Mouse (Mus musculus) testis, adult 2 months (tissue): ENCODE measurements around the gene Ifi27l2a.

Experiments used
- CTCF ChIP-seq: fragments of 200-500 bp; IDR thresholded peaks from 2 replicates; pipeline ENCODE4 v1.5.1; 2012; ENCODE audit warnings: low read depth, mild to moderate bottlenecking, inconsistent platforms, low read length, moderate library complexity; ENCODE audit not compliant: control insufficient read depth, insufficient read depth, insufficient replicate concordance
- POLR2A ChIP-seq: fragments of 200-500 bp; IDR thresholded peaks from 2 replicates; pipeline ENCODE4 v1.6.1; 2012; ENCODE audit warnings: low read depth, mild to moderate bottlenecking, inconsistent platforms, low read length, moderate library complexity; ENCODE audit not compliant: control insufficient read depth

DNA sequence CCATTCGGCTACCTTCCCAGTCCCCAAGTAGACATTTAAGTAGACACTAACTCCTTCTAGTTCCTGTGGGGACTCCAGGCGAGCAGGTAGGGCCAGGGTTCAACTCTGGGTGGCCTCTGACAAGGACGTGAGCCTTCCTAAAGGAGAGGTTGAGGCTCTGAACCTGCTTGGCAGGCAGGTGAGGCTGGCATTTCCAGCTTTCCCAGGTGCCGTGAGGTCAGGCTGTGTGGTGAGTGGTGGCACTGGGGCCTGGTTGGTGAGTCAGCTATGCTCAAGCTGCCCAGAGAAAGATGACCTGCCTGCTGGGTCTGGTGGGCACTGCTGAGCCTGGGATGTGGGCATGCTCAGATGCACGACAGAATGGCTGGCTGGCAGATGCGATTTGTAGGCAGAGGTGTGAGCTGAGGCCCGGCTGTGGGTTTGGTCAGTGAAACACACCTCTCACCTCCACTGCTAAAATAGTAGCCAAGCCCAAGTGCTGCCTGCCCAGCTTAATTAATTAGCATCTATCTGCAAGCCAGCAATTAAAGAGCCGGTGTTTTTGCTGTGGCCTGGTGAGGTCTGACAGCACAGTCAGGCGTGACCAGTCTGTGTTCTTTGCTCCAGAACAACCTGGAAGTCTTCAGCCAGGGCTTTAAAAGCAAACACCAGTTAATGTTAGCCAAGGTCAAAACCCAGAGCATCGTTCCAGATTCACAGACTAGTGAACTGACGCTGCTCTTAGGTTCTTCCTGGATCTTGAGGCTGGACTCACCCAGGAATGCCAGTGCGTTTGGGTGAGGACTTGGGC, 47.8 kb downstream of the Ifi27l2a start:
- TF ChIP-seq POLR2A (no peak), CTCF (no peak)
